Mouse (Mus musculus) right cerebral cortex, adult 2 months (tissue): ENCODE results near the gene Cdk15.

Experiments
- DNase-seq, 2 experiments: peaks; one replicate each; pipeline ENCODE4 v3.0.0; 2021 to 2022; ENCODE audit warnings: low spot score in 2 of 2

Cdk15 gene

DNA sequence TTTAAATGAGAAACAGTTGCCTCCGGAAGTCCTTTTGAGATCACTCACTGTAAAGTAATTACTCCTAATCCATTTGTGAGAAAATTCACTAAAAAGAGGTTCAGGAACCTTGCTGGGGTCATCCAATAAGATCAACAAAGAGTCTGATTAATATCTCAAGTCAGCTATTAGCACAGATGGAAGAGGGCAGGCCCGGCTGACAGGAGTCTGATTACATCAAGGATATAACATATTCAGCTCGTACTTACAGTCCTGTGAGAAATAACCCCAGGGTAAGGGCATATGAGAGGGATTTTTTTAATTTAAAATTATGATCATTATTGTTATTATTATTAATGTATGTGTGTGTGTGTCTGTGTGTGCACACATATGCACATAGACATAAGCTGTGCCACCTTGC lies 15.5 kb downstream of the Cdk15 start:
- no peak for DNase-seq

DNA sequence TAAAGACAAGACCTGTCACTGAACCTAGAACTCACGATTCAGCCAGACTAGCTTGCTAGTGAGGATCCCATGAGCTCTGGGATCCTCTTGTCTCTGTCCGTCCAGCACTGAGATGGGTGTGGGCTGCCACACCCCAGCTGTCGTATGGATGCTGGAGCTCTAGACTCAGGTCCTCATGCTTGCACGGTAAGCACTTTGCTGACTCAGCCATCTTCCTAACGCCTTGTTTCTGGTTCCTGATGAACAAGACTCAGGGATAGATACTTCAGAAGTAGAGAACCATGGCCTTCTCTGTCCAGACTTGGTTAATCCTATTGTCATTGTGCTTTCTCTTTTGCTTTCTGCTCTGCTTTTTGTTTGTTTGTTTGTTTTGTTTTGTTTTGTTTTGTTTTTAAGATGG lies 29.2 kb downstream of the Cdk15 start:
- no peak for DNase-seq

DNA sequence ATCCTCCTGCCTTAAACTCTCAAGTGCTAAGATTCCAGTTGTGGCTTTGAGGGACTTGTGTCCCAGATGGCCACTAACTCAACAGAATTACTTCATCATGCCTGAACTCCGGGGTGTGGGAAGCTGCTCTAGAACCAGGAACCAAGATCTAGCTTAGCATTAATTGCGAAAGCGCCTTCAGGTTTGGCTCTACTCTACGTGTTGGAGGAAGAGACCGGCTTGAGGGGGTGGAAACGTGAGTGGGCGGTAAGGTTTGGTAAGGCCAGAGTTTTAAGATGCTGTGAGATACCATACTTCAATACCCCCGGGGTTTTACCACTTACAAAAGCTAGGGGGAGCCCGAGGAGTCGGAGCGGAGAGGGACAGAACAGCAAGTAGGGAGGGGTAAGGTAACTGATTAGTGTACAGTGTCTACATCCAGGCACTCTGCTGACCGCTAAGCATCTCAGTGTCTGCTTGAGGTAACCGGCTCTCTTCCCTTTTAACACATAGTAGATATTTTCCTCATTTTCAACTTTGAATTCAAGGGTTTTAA lies 29.7 kb downstream of the Cdk15 start:
- DNase-seq, result no peak

DNA sequence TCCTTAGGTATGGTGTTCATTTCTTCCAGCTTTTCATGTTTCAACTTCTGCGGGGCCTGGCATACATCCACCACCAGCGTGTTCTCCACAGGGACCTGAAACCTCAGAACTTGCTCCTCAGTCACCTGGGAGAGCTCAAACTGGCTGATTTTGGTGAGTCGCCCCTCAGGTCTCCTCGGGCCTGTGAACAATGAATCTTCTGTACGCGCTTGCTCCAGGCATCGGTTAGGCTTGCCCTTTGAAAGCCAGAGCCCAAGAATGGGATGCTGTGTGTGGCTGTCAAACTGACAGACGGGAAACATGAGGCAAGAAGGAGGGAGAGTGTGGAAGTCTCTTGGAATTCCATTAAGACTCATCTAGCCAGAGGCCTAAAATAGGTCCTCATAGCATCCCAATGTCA lies 31.0 kb downstream of the Cdk15 start:
- no peak for DNase-seq

DNA sequence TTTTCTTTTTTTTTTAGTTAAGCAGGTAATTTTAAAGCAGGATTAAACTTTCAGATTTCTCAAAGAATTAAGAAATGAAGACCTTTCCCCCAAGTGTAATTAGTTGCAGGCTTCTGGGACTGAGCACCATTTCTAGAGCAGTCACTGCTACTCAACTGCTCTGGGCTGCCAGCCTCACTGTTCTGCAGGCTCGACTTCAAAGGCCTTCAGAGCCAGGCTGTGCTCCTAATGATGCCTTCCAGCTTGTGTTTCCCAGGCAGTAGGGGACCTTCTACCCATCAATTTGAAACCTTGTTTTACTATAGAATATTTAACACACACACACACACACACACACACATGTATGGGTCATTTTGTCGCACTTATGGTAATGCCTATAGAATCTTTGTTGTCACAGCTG lies 34.9 kb downstream of the Cdk15 start:
- DNase-seq, result no peak

DNA sequence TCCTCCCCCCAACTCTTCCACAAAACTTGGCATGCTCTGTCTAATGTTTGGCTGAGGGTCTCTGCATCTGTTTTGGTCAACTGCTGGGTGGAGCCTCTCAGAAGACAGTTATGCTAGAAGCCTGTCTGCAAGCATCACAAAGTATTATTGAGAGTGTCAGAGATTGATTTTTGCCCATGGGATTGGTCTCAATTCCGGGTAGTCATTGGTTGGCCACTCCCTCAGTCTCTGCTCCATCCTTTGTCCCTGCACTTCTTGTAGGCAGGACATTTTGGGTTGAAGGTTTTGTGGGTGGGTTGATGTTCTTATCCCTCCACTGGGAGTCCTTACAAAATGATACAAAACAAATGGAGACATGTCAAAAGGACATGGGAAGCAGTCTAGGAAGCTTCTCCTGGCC lies 39.1 kb downstream of the Cdk15 start:
- no peak for DNase-seq

DNA sequence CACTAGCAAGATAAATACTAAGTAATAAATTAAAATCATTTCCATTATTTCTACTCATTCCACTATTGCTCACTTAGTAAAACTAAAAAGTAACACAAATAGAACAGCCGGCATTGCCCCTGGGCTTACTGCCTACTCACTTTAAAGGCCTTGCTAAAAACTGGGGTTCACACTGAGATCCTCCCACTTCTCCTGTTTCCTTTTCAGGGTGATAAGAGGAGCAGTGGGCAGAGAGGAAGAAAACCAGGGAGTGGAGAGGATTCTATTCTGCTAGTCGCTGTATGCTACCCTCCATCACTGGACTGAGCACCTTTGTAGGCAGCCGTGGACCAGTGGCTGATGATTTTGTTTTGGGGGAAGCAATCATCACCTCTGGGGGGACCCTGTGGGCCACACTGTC lies 40.5 kb downstream of the Cdk15 start:
- no peak for DNase-seq

DNA sequence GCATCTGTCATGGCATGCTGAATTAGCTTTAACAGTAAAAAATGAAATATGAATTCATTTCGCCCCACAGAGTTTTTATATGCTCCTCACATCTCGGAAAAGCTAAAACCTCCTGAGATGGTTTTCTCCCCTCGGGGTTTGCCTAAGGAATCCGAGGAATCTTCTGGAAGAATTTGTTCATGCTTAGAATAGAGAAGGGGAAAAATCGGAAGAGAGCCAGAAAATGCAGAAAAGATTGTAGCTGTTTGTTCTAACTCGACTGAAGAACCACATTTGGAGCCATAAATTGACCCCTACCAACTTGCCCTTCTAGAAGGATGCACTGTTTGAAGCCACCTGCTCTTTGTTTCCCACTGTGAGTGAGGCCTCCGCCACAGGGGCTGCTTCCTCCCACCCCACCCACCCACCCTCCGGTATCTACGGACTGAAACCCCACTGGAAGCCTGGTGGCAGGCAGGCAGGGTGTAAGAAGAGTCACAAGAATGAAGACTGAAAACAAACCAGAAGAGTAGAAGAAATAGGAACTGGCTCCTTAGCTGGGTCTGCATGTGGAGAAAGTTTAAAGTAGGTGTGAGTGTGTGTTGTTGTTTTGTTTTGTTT lies 41.9 kb downstream of the Cdk15 start:
- no peak for DNase-seq

DNA sequence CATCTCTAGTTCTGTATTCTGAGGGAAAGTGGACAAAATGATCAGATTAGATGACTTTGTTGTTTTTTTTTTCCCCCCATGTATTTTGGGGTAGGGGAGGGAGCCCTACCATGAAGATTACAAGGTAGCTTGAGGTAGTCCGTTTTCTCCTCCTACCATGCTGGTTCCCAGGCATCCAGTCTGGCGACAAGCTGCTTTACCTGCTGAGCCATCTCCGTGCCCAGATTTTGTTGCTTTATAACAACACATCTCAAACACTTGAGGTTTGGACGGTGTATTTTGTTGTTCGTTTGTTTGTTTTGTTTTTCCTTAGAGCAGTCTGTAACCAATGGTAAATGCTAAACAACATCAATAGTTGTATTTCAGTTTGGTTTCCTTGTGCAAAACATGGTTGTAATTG lies 50.6 kb downstream of the Cdk15 start:
- no peak for DNase-seq

DNA sequence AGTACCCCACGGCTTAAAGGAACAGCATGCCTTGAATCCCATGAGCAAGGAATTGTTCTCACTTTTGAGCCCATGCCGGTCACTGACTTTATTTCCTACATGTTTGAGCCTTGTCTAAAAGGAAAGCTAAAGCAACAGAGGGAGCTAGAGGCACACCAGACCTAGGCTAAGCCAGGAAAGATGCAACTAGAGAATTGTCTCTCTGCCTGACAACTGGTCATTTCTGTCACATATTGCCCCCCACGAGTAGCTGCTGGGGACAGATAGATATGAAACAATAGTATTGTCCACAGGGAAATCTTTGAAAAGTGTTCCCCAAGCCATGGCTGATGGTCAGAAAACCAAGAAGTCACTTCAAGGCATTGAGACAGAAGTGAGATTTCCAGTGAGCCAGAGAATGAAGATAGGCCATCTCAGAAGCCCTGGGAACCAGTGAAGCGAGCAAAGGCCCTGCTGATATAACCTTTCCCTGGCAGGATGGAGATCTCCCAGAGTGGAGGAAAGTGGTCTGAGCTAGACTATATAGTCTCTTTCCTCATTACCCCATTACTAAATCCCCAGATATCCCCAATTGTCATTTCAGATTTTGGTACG lies 54.7 kb downstream of the Cdk15 start:
- no peak for DNase-seq

DNA sequence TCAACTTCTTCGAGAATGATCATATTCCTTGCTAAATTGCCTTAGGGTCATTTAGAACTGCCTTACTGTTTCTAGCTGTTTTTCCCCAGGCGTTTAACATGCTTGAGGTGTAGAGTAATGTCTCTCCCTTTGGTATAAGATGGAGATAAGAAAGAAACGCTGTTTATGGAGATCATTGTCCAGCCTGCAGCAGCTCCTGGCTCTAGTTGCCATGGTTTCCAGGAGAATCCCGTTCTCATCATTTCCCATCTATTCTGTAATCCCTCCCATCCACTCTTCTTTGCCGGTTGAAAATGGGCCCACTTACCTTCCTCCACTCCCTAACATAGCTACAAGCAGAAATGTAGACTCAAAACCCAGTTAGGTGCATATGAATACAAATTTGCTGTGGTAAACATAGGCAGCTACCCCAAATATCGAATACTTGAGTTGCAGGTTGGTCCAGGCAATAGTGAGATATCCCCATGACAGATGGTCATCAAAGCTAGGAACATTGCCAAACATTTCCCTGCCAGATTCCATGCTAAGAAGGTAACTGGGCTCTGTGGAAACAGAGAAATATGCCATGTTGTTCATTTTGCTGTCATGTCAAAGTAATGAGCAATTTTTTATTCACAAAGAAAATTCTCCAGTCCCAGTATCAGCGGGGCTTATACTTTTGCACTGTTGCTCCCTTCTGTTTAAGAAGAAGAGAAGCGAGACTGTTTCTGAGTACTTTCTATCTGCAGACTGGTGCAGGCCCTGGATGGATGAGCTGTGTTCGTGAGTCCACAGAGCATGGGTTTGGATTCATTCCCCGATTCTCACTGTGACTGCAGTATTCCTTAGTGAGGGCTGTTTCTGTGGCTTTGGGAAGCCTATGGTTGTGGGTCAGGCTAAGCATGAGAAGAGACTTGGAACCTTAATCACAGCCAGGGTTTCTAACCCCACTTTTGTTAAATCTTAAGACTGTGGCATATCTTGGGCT lies 55.8 kb downstream of the Cdk15 start:
- DNase-seq, result no peak

DNA sequence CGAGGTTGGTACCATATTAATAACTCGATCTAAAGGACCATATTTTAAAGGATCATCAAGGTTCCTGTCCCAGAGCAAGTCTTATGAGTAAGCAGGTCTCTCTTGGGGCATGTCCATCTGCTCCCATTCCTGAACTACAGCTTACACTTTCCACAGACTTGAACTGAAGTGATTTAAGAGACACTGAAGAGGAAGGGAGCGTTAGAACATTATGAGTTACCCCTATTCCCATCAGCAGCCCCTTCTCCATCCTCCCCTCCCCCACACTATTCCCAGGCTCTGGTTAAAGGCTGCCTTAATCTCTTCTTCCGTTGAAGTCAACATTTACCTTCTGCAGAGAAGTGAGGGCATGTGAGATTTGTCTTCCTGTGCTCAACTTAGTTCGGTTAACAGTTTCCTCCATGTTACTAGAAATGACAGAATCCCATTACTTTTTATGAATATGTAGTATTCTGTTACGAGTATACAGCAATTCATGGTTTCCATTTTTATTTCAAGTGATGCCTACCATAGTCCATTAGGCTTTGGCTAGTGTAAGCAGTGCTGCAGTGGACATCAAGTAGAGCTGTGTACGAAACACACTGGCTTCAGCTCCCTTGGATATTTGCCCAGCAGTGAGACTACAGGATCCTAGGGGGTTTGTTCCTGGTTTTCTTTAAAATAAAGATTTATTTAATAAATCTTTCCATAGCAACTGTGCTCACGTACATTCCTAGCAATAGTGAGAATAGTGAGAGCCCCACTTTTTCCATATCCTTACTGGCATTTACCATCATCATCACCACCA lies 56.6 kb downstream of the Cdk15 start:
- no peak for DNase-seq

DNA sequence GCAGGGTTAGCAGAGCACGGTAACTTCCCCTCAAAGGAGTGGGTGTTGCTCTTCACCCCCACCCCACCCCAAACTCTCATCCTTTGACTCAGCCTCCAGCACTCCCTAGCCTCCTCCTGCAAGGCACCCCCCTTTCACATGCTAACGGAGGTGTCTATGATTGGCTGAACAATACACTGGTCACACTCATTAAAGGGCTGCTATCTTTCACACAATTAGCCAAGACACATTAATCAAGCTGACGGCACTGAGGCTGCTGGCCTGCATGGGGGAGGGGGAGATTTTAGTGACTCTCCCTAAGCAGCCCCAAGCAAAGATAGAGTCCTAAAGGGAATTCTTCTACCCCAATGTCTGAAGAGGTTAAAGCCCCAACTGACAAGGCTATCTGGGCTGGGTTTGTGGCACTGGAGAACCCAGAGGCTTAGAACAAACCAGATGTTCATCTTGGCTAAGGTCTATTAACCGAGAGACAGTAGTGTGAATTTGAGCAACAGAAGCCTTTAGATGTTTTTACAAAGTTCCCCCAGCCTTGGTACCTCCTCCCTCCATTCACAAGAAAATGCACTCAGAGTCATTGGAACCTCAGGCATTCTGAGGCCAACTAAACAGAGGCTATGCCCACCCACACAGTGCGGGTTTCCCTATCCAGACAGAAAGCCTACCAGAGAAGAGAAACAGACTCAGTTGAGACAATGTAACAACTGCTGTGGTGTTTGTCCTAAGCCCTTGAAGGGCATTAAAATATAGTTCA lies 58.5 kb downstream of the Cdk15 start:
- DNase-seq, result no peak

DNA sequence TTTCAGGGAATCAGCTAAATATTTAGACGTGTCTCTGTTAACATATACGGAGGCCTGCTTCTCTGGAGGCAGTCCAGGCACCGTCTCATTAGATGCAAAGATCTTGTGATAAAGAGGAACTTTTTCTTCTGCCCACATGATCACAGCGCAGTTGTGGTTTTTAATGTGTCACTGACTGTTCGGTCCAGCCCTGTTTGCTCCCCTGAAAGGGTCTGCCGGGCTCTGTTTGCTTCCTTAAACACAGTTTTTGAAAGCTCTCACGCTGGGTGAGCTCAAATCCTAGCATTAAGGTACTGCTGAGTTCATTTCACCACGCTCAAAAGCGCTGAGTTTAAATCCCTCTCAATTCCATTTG lies 59.3 kb downstream of the Cdk15 start:
- DNase-seq, result no peak

DNA sequence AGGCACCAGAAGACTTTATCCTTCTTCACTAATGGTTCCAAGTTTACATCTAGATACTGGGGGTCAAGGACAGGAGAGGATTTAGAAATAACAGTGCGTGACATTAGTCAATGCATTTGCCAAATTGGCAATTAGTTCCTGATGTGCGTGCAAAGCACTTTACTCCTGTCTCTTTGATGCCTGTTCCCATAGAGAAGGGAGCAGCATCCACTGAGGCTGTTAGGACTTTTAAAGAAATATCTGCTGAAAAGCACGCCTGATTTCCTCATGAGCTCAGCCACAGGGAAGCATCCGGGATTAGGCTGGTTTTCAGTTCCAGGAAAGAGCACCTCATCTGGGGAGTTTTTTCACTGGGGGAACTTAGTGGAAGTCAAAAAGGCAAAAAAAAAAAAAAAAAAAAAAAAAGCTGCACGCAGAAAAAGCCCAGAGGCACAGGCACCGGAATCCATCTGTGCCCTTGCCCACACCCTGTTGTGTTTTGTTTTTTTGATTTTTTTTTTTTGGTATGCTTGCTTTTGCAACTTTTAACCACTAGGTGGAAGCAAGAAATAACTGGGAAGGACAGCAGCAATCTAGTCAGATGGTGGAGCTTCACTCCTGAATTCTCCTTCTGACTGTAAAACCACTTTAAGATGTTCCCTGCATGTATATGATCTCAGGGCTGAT lies 59.8 kb downstream of the Cdk15 start:
- DNase-seq, result no peak

DNA sequence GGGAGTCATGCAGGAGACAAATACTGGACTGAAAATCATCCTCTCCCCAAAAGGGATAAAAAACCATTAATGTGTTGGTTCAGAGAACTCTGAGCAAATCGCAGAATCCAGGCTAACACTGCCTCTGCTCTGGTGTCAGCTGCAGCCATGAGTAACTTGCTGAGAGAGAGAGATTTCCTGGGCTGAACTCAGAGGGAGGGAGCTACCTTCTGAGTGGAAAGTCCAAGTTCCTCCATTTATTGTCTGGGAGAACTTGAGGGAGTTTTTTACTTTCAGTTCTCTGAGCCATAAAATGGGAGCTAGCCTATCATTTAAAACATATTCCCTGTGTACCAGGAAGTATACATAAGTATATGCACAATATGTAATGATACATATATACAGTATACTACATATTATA lies 60.7 kb downstream of the Cdk15 start:
- no peak for DNase-seq

DNA sequence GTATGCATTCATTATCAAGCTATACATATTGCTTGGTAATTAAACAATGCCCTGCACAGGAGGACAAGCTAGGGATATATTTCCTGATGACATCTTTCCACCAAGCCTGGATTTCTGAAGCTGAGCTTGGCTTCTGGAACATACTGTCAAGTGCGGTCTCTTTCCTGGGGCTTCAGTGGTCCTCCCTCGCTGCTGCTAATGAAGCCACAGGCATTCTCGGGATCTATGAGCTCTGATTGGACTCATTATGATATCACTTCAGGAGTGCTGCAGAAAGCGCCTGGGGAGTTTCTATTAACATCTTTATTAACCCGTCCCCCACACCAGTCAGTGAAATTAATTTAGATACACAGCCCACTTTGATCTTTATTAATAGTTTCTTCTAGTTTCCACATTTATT lies 62.2 kb downstream of the Cdk15 start:
- no peak for DNase-seq

DNA sequence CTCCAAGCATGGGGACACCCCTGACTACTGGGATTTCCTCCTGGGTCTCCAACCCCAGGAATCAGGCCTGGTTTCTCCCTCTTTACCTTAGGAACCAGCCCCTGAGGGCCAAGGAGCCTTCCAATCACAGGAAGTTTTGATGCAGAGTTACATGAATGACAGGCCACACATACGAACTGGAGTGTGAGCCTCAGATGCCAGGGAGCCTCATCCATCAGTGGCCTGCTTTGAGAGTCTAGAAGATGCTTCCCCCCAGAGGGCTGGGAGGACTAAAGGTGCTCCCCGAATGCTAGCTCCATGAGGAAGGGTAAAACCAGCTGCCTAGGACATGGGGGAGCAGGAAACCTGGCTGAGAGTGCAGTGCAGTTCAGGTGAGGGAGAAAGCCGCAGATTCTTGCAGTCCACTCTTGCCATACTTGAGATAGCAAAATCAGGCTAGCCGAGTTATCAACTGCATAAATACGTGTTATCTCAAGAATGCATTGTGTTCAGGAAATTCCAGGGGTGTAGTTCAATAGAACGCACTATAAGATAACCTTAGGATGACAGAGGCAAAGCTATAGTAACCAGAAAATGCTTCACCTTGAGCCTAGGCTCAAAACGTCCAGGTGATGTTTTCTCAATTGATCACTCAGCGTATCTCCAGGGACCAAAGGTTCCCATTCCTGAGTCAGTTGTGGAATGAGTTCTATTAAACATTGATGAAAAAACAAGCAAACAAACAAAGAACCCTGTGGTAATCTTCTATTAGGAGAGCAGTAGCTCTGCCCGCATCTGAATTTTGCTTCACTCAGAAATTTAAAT lies 64.6 kb downstream of the Cdk15 start:
- DNase-seq, result no peak

DNA sequence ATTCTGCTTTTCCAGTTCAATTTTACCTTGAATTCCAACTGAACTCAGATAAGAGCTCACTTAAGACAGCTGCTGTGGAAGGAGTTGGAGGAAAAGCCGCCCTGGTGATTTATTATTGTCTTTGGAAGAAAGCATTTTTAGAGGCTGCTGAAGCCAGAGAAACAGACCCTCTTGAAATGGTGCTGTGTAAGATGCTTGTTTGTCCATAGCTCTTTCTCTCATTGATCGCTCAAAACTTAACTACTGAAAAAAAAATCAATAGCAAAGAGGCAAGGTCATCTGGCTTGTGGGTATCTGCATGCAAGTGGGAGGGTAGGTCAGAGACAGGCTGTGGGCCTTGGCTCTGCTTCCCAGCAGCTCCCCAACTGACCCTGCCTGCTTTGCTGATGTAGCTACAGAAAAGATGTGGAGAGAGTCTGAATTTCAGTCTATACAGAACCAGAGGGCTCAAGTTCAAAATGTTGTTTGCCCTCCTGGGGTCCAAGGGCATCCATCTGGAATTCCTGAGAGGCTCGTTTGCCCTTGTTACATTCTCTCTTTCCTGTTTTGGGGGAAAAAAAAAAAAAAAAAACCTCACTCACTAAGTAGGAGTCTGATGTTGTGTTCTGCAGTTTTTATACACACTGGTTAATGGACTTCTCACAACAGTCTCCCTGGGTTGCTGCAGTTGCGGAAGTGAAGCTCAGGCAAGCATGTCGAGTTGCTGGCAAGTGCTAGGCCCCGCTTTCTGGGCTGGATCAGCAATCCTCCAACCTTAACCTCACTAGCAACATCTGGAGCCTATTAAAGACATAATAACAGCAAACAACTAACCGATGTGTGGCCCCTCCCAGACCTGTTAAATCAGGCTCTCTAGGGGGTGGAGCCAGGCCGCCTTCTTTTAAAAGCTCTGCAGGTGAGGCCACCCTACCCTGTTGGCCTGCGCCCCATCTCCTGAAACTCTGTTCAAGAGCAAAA lies 65.5 kb downstream of the Cdk15 start:
- DNase-seq, result no peak
